Mouse (Mus musculus) erythroblast, embryonic 14.5 days (primary cell): ENCODE results near the gene Erg.

Experiments
- GATA1 ChIP-seq: IDR thresholded peaks from 2 replicates; pipeline ENCODE4 v1.6.1; 2012; ENCODE audit warnings: low read length, inconsistent platforms, mixed read lengths
- TAL1 ChIP-seq: IDR thresholded peaks from 3 replicates; pipeline ENCODE4 v1.6.1; 2012; ENCODE audit warnings: low read length, inconsistent platforms, mixed read lengths

- TF ChIP-seq GATA1: no peak
- TF ChIP-seq TAL1: no peak
Measured at GRCm38 (mm10) chr16:95455896-95456295, 130.5 kb downstream of the Erg start.
